15 mouse cellular contexts compared by ENCODE assay signal in genomic region chr8:127150645-127151044, GRCm38 (mm10).
"Had no signal": no experiment of that assay in that cellular context is flagged by ENCODE, and none has a peak within 500 bp of the region (broad histone marks: within the 10 kb centered on the region; RNA-seq: fewer than 3 reads in every experiment).

No protein-coding gene starts in this region.

- H3K4me3 ChIP-seq: left cerebral cortex, adult 2 months; liver, embryonic 13.5 days; midbrain, embryonic 12.5 days; neural tube, embryonic 13.5 days; stomach, embryonic 15.5 days had no signal

- H3K9me3 ChIP-seq: liver, embryonic 13.5 days; midbrain, embryonic 12.5 days; neural tube, embryonic 13.5 days; stomach, embryonic 15.5 days had no signal

- H3K27ac ChIP-seq: left cerebral cortex, adult 2 months; liver, embryonic 13.5 days; midbrain, embryonic 12.5 days; neural tube, embryonic 13.5 days; stomach, embryonic 15.5 days had no signal

- H3K4me2 ChIP-seq: liver, embryonic 13.5 days; midbrain, embryonic 12.5 days; neural tube, embryonic 13.5 days; stomach, embryonic 15.5 days had no signal

- H3K36me3 ChIP-seq: liver, embryonic 13.5 days; midbrain, embryonic 12.5 days; neural tube, embryonic 13.5 days; stomach, embryonic 15.5 days had no signal

- H3K27me3 ChIP-seq: liver, embryonic 13.5 days; midbrain, embryonic 12.5 days; neural tube, embryonic 13.5 days; stomach, embryonic 15.5 days had no signal

- H3K9ac ChIP-seq: liver, embryonic 13.5 days; midbrain, embryonic 12.5 days; neural tube, embryonic 13.5 days; stomach, embryonic 15.5 days had no signal

- DNase-seq: kidney, adult 11 months; kidney, postnatal 10 days; layer of hippocampus, postnatal 36 days; liver, embryonic 13.5 days; lung, adult 2 months; lung, postnatal 14 days; lung, postnatal 4 days; retina, postnatal 1 day; right cerebral cortex, postnatal 25 days; spleen, adult 18-20 months; thymus, postnatal 25 days had no signal
